Mouse (Mus musculus): ENCODE results near the gene Efna3.

DNA sequence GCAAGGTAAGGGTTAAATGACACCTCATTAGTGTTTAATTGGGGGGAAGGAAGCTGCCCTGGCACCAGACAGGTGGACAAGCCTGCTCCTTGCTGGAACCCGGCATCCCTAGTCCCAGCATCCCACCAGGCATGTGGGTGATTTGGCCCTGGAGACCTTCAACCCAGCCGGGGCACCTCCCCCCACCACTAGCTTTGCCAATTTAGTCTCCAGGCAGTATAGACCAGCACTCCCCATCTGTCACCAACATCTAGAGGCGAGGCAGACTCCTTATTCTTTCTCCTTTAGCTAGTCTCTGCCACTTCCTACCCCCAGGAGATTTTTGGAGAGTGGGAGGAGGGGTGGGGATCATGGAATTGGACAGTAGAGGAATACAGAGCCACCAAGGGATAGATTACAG lies 7.6 kb upstream of the Efna3 start:
- TF ChIP-seq CTCF (conservative IDR thresholded peaks at IDR 0.05; ENCODE audit: low read length), result no peak
- no peak for TF ChIP-seq NANOG (IDR thresholded peaks at IDR 0.05; ENCODE audit: borderline replicate concordance, low read length)
